Mouse (Mus musculus) embryonic fibroblast, embryonic 13.5 days (primary cell): ENCODE measurements around the gene Dgke.

Source experiments
- CTCF ChIP-seq: IDR thresholded peaks from 2 replicates; pipeline ENCODE4 v1.5.1; 2011; ENCODE audit warnings: mild to moderate bottlenecking, control low read depth, low read length, moderate library complexity, borderline replicate concordance; ENCODE audit not compliant: insufficient read depth
- POLR2A ChIP-seq: IDR thresholded peaks from 2 replicates; pipeline ENCODE4 v1.6.1; 2011; ENCODE audit warnings: low read depth, mild to moderate bottlenecking, control low read depth, low read length, moderate library complexity

GRCm38 (mm10) chr11:89060423-89061089 lies 6.1 kb downstream of the Dgke start:
- TF ChIP-seq CTCF, result no peak
- peak; percentile 78 for TF ChIP-seq POLR2A
